Mouse (Mus musculus) heart, postnatal 36 days (tissue): ENCODE results near the gene Bend3. TPM values are rescaled to one million over a fixed set of nuclear protein-coding genes. Genes with fewer than 3 reads are reported as not detected.

Source experiments
- total RNA-seq, 2 experiments: library from RNA; stranded (reverse); gene quantifications; 2 replicates each; pipeline ENCODE4 v1.2.3; 2021

Gene Bend3
- total RNA-seq, 2 experiments from 2014 or later = 5.0 to 7.6 TPM

Other genes starting within 250 kb of the Bend3 start
- gene Gm9803, start 45.3 kb downstream of the Bend3 start, total RNA-seq = 10 to 100 TPM in 1 of 2 experiments, 1 to 10 TPM in 1; 9.6 to 17.4 TPM
- 100 to 1,000 TPM; 113 to 120 TPM for gene 1700021F05Rik, start 62.2 kb downstream of the Bend3 start, total RNA-seq
- gene Cd24a, start 99.5 kb downstream of the Bend3 start, total RNA-seq = 1 to 10 TPM; 6.6 to 8.1 TPM